Mouse (Mus musculus): Measurements from ENCODE around the gene Spint5. TPM values are rescaled to one million over a fixed set of nuclear protein-coding genes. Genes with fewer than 3 reads are reported as not detected.

The Spint5 gene
- polyA plus RNA-seq, 1 experiment: not detected

DNA sequence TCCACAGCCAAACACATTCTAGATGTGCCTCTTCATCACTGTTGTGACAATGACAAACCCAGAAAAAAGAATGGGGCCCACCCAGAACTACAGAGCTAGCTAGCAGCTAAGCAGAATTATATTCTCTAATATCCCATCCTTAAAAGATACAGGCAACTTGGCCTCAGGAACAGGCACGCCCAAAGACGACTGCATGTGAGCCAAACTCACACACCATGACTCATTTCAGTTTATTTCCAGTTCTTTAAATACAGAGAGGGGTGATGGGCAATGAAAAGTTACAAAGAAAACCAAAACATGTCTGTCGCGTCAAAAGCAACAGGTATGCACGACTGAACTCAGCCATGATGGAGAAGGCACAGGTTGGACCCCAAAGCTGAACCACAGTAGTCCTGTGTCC is 20.3 kb downstream of the Spint5 start:
- no peak for DNase-seq (ENCODE audit: extremely low spot score in 1 of 2, low spot score in 1 of 2)

GRCm38 (mm10) chr2:164737377-164738090 is 22.4 kb downstream of the Spint5 start:
- DNase-seq (ENCODE audit: extremely low spot score in 1 of 2, low spot score in 1 of 2): no peak

DNA sequence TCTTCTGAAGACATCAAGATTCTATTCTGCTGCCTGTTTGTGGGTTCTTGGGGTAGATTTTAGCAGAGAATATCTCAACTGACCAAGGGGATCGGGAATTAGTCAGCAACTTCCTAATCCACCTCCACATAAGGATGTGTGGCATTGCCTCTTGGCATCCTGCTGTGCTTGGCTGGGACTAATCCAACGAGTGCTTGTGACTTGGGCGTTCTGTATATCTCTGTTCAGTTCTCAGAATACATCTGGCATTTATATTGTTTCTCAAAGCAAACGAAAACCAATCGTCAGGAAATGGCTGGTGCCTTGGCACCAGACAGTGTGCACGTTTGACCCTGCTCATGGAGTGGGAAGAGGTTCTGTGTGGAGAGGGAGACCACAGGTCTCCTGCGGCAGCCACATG is 24.8 kb downstream of the Spint5 start:
- DNase-seq (ENCODE audit: extremely low spot score in 1 of 2, low spot score in 1 of 2): peak in 1 of 2 experiments; percentile 20

DNA sequence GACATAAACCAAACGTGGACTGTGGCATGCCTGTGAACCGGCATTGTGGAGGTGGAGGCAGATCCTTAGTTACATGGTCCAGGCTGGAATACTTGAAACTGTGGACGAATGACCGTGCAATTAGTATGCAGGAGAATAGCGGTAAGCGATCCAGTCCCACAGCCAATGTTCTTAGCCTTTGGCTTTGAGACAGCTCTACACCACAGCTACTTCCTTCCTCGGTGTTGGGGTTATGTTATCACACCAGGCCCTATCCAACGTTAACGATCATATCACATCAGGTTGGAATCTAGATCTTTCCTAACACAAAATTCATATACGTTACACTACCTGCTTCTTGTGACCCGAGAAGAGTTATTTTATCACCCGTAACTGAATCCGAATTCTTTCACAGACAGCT is 29.9 kb downstream of the Spint5 start:
- DNase-seq (ENCODE audit: extremely low spot score in 1 of 2, low spot score in 1 of 2): no peak

- DNase-seq (ENCODE audit: extremely low spot score in 1 of 2, low spot score in 1 of 2): peak; percentile 85 to 95
Measured at GRCm38 (mm10) chr2:164745843-164746479, 30.9 kb downstream of the Spint5 start, which contains the start of the genes Wfdc3 and Dnttip1. Gene Wfdc3 (minus strand): TSS chr2:164745931. Gene Dnttip1 (plus strand): TSS chr2:164745983.

GRCm38 (mm10) chr2:164746693-164747092 is 31.6 kb downstream of the Spint5 start:
- DNase-seq (ENCODE audit: extremely low spot score in 1 of 2, low spot score in 1 of 2): no peak

GRCm38 (mm10) chr2:164748191-164748590 is 33.1 kb downstream of the Spint5 start:
- DNase-seq (ENCODE audit: extremely low spot score in 1 of 2, low spot score in 1 of 2): no peak

- DNase-seq (ENCODE audit: extremely low spot score in 1 of 2, low spot score in 1 of 2): no peak
Measured at GRCm38 (mm10) chr2:164748991-164749390, 33.9 kb downstream of the Spint5 start.

- DNase-seq (ENCODE audit: extremely low spot score in 1 of 2, low spot score in 1 of 2): no peak
Measured at GRCm38 (mm10) chr2:164752454-164752853, 37.3 kb downstream of the Spint5 start.

GRCm38 (mm10) chr2:164754105-164754504 is 39.0 kb downstream of the Spint5 start:
- DNase-seq (ENCODE audit: extremely low spot score in 1 of 2, low spot score in 1 of 2): no peak

DNA sequence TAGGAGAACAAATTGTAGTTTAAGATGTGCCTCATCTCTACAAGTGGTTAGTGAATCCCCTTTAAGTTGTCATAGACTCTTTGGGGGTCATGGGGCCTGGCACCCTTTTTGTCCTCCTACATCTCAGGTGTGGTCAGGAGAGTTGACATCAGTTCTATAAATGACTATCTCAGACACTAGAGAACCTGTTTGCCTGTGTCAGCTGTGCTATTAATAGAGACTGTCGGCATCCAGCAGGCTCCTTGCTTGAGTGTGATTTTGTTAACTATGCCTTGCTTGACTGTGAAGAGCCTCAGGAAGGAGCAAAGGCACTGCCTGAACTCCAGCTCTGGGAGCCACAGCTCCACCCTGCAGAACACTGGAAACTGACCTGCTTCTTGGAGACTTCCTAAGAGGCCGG is 39.7 kb downstream of the Spint5 start:
- DNase-seq (ENCODE audit: extremely low spot score in 1 of 2, low spot score in 1 of 2): no peak

- DNase-seq (ENCODE audit: extremely low spot score in 1 of 2, low spot score in 1 of 2): no peak
Measured at GRCm38 (mm10) chr2:164757841-164758240, 42.7 kb downstream of the Spint5 start.

GRCm38 (mm10) chr2:164758692-164759091 is 43.6 kb downstream of the Spint5 start:
- no peak for DNase-seq (ENCODE audit: extremely low spot score in 1 of 2, low spot score in 1 of 2)

GRCm38 (mm10) chr2:164760059-164760833 is 45.1 kb downstream of the Spint5 start:
- DNase-seq (ENCODE audit: extremely low spot score in 1 of 2, low spot score in 1 of 2): no peak

- no peak for DNase-seq (ENCODE audit: extremely low spot score in 1 of 2, low spot score in 1 of 2)
Measured at GRCm38 (mm10) chr2:164761502-164761901, 46.4 kb downstream of the Spint5 start.

- no peak for DNase-seq (ENCODE audit: extremely low spot score in 1 of 2, low spot score in 1 of 2)
Measured at GRCm38 (mm10) chr2:164761971-164762370, 46.9 kb downstream of the Spint5 start.

DNA sequence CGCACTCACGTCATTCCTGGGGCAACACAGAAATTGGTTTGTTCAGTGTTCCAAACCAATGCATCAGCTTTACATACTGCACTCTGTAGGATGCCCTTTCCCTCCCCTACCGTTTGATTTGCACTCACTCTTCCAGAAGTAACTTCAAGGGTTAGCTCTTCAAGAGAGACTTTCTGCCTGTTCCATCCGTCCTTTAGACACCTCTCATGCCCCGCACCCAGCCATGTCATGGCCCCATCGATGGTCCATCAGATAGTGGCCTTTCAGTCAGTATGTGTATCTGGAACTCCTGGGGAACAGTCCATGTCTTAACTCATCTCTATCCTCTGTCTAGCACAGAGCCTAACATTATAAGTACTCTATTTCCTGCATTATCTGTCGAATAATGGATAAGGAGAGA is 47.5 kb downstream of the Spint5 start:
- DNase-seq (ENCODE audit: extremely low spot score in 1 of 2, low spot score in 1 of 2): no peak

DNA sequence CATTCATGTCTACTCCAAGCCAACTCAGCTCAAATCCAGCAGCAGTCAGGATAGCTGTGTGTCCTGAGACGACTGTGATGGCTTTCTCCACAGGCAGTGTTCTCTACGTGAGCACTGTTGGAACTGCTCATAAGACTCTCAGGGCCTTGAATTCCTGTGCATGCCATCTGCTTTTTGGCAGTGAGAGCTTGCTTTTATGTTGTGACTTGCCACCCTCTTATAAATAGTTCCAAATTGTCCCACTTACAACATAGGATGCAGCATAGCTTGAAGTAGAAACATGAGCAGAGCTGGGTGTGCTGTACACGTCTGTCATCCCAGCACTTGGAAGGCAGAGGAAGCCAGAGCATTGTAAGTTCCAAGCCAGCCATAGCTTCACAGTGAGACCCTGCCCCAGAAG is 50.7 kb downstream of the Spint5 start:
- DNase-seq (ENCODE audit: extremely low spot score in 1 of 2, low spot score in 1 of 2): peak; percentile 59 to 60
